Mouse (Mus musculus): ENCODE results near the gene Zyg11a. TPM values are rescaled to one million over a fixed set of nuclear protein-coding genes. Genes with fewer than 3 reads are reported as not detected.
A peak's percentile ranks its signal among the peaks of the same experiment; 100 is the strongest.

The Zyg11a gene
- polyA plus RNA-seq, 1 experiment from 2014 or later, result not detected

GRCm38 (mm10) chr4:108225341-108225872 lies 7.6 kb upstream of the Zyg11a start:
- Histone ChIP-seq H3K36me3 (ENCODE audit: insufficient read depth, low read length) (no peaks in the 10 kb centered on the region), H3K27me3 (replicated peaks; ENCODE audit: insufficient read depth, low read length) (no peaks in the 10 kb centered on the region), H3K4me2 (replicated peaks; ENCODE audit: low read depth, low read length) (no peak overlapping the region), H3K27ac (ENCODE audit: low read length) (no peak overlapping the region), H3K9ac (replicated peaks; ENCODE audit: low read depth) (no peak overlapping the region), H3K4me1 (ENCODE audit: insufficient read depth, low read depth, low read length) (no peaks in the 10 kb centered on the region), H3K4me3 (ENCODE audit: low read depth, low read length) (no peak overlapping the region), H3K9me3 (ENCODE audit: low read length) (no peaks in the 10 kb centered on the region)
- no peak for TF ChIP-seq EP300 (IDR thresholded peaks at IDR 0.05)
- TF ChIP-seq CTCF (IDR thresholded peaks at IDR 0.05), result no peak
- 43% methylated on average over 3 of the region's 3 CpGs for WGBS
- ATAC-seq (no peak), DNase-seq (ENCODE audit: low spot score) (peak; percentile 30)

GRCm38 (mm10) chr4:108222507-108222906 lies 4.7 kb upstream of the Zyg11a start:
- Histone ChIP-seq H3K9me3 (ENCODE audit: low read length) (no peaks in the 10 kb centered on the region), H3K4me1 (ENCODE audit: insufficient read depth, low read depth, low read length) (no peaks in the 10 kb centered on the region), H3K9ac (replicated peaks; ENCODE audit: low read depth) (no peak overlapping the region), H3K27ac (ENCODE audit: low read length) (no peak overlapping the region), H3K36me3 (ENCODE audit: insufficient read depth, low read length) (no peaks in the 10 kb centered on the region), H3K27me3 (replicated peaks; ENCODE audit: insufficient read depth, low read length) (peaks cover 13% of the 10 kb centered on the region; the same call in 1 of the 2 replicates), H3K4me3 (ENCODE audit: low read depth, low read length) (no peak overlapping the region), H3K4me2 (replicated peaks; ENCODE audit: low read depth, low read length) (no peak overlapping the region)
- WGBS, result 88% methylated on average over 5 of the region's 5 CpGs
- TF ChIP-seq EP300 (IDR thresholded peaks at IDR 0.05), result no peak
- TF ChIP-seq CTCF (IDR thresholded peaks at IDR 0.05), result no peak
- ATAC-seq, result no peak
- no peak for DNase-seq (ENCODE audit: low spot score)

GRCm38 (mm10) chr4:108219019-108219418 lies 1.2 kb upstream of the Zyg11a start:
- Histone ChIP-seq H3K4me2 (replicated peaks; ENCODE audit: low read depth, low read length) (no peak overlapping the region), H3K27me3 (replicated peaks; ENCODE audit: insufficient read depth, low read length) (peaks cover 17% of the 10 kb centered on the region; the same call in 1 of the 2 replicates), H3K4me1 (ENCODE audit: insufficient read depth, low read depth, low read length) (no peaks in the 10 kb centered on the region), H3K36me3 (ENCODE audit: insufficient read depth, low read length) (no peaks in the 10 kb centered on the region), H3K4me3 (ENCODE audit: low read depth, low read length) (no peak overlapping the region), H3K9me3 (ENCODE audit: low read length) (no peaks in the 10 kb centered on the region), H3K27ac (ENCODE audit: low read length) (no peak overlapping the region), H3K9ac (replicated peaks; ENCODE audit: low read depth) (no peak overlapping the region)
- ATAC-seq (no peak), DNase-seq (ENCODE audit: low spot score) (peak; percentile 35)
- 7% methylated on average over 9 of the region's 9 CpGs for WGBS
- no peak for TF ChIP-seq EP300 (IDR thresholded peaks at IDR 0.05)
- no peak for TF ChIP-seq CTCF (IDR thresholded peaks at IDR 0.05)

GRCm38 (mm10) chr4:108213023-108213422 lies 4.8 kb downstream of the Zyg11a start:
- H3K9ac ChIP-seq (replicated peaks; ENCODE audit: low read depth), result no peak overlapping the region
- H3K4me2 ChIP-seq (replicated peaks; ENCODE audit: low read depth, low read length), result no peak overlapping the region
- no peak for ATAC-seq
- WGBS, result 79% methylated on average over 2 of the region's 2 CpGs
- no peaks in the 10 kb centered on the region for H3K9me3 ChIP-seq (ENCODE audit: low read length)
- H3K27ac ChIP-seq (ENCODE audit: low read length), result no peak overlapping the region
- TF ChIP-seq EP300 (IDR thresholded peaks at IDR 0.05) (no peak), CTCF (IDR thresholded peaks at IDR 0.05) (no peak)
- H3K4me1 ChIP-seq (ENCODE audit: insufficient read depth, low read depth, low read length), result no peaks in the 10 kb centered on the region
- H3K36me3 ChIP-seq (ENCODE audit: insufficient read depth, low read length), result no peaks in the 10 kb centered on the region
- DNase-seq (ENCODE audit: low spot score), result no peak
- no peak overlapping the region for H3K4me3 ChIP-seq (ENCODE audit: low read depth, low read length)
- H3K27me3 ChIP-seq (replicated peaks; ENCODE audit: insufficient read depth, low read length), result peaks cover 8% of the 10 kb centered on the region; the same call in 1 of the 2 replicates

- ATAC-seq, result no peak
- Histone ChIP-seq H3K27me3 (replicated peaks; ENCODE audit: insufficient read depth, low read length) (no peaks in the 10 kb centered on the region), H3K9ac (replicated peaks; ENCODE audit: low read depth) (no peak overlapping the region), H3K4me2 (replicated peaks; ENCODE audit: low read depth, low read length) (no peak overlapping the region), H3K27ac (ENCODE audit: low read length) (no peak overlapping the region), H3K4me3 (ENCODE audit: low read depth, low read length) (no peak overlapping the region), H3K9me3 (ENCODE audit: low read length) (no peaks in the 10 kb centered on the region), H3K4me1 (ENCODE audit: insufficient read depth, low read depth, low read length) (no peaks in the 10 kb centered on the region), H3K36me3 (ENCODE audit: insufficient read depth, low read length) (no peaks in the 10 kb centered on the region)
- TF ChIP-seq CTCF (IDR thresholded peaks at IDR 0.05) (no peak), EP300 (IDR thresholded peaks at IDR 0.05) (no peak)
- DNase-seq (ENCODE audit: low spot score), result no peak
- WGBS, result 86% methylated on average over 6 of the region's 6 CpGs
Observed at GRCm38 (mm10) chr4:108204629-108205028, 13.2 kb downstream of the Zyg11a start.

- H3K4me2 ChIP-seq (replicated peaks; ENCODE audit: low read depth, low read length), result no peak overlapping the region
- DNase-seq (ENCODE audit: low spot score) (no peak), ATAC-seq (no peak)
- H3K27ac ChIP-seq (ENCODE audit: low read length), result no peak overlapping the region
- 56% methylated on average over 2 of the region's 2 CpGs for WGBS
- no peak overlapping the region for H3K9ac ChIP-seq (replicated peaks; ENCODE audit: low read depth)
- no peaks in the 10 kb centered on the region for H3K9me3 ChIP-seq (ENCODE audit: low read length)
- no peak for TF ChIP-seq CTCF (IDR thresholded peaks at IDR 0.05)
- no peak for TF ChIP-seq EP300 (IDR thresholded peaks at IDR 0.05)
- H3K36me3 ChIP-seq (ENCODE audit: insufficient read depth, low read length), result no peaks in the 10 kb centered on the region
- no peaks in the 10 kb centered on the region for H3K27me3 ChIP-seq (replicated peaks; ENCODE audit: insufficient read depth, low read length)
- no peaks in the 10 kb centered on the region for H3K4me1 ChIP-seq (ENCODE audit: insufficient read depth, low read depth, low read length)
- no peak overlapping the region for H3K4me3 ChIP-seq (ENCODE audit: low read depth, low read length)
Observed at GRCm38 (mm10) chr4:108199236-108199635, 18.6 kb downstream of the Zyg11a start.
